Mouse (Mus musculus): ENCODE results near the gene Fgf10.

Gene Fgf10

GRCm38 (mm10) chr13:118669491-118669890, at the start of gene Fgf10:
Gene Fgf10, plus strand, starts transcription at chr13:118669791.
- no peak for DNase-seq (ENCODE audit: low read depth)

- DNase-seq (ENCODE audit: low read depth): no peak
Observed at GRCm38 (mm10) chr13:118629661-118630428, 39.7 kb upstream of the Fgf10 start.

GRCm38 (mm10) chr13:118631500-118631899, 38.1 kb upstream of the Fgf10 start:
- DNase-seq (ENCODE audit: low read depth): no peak

- no peak for DNase-seq (ENCODE audit: low read depth)
Observed at GRCm38 (mm10) chr13:118636047-118636446, 33.5 kb upstream of the Fgf10 start.

- no peak for DNase-seq (ENCODE audit: low read depth)
Observed at GRCm38 (mm10) chr13:118642585-118642984, 27.0 kb upstream of the Fgf10 start.

GRCm38 (mm10) chr13:118643138-118643537, 26.5 kb upstream of the Fgf10 start:
- DNase-seq (ENCODE audit: low read depth): no peak

- no peak for DNase-seq (ENCODE audit: low read depth)
Observed at GRCm38 (mm10) chr13:118656991-118657390, 12.6 kb upstream of the Fgf10 start.

- no peak for DNase-seq (ENCODE audit: low read depth)
Observed at GRCm38 (mm10) chr13:118658031-118658430, 11.6 kb upstream of the Fgf10 start.

GRCm38 (mm10) chr13:118658608-118659326, 10.8 kb upstream of the Fgf10 start:
- no peak for DNase-seq (ENCODE audit: low read depth)

GRCm38 (mm10) chr13:118661664-118662063, 7.9 kb upstream of the Fgf10 start:
- DNase-seq (ENCODE audit: low read depth): no peak

- DNase-seq (ENCODE audit: low read depth): no peak
Observed at GRCm38 (mm10) chr13:118664901-118665300, 4.7 kb upstream of the Fgf10 start.

- no peak for DNase-seq (ENCODE audit: low read depth)
Observed at GRCm38 (mm10) chr13:118679228-118679627, 9.6 kb downstream of the Fgf10 start.

GRCm38 (mm10) chr13:118693049-118693448, 23.5 kb downstream of the Fgf10 start:
- no peak for DNase-seq (ENCODE audit: low read depth)

- no peak for DNase-seq (ENCODE audit: low read depth)
Observed at GRCm38 (mm10) chr13:118695103-118695502, 25.5 kb downstream of the Fgf10 start.

GRCm38 (mm10) chr13:118703727-118704126, 34.1 kb downstream of the Fgf10 start:
- no peak for DNase-seq (ENCODE audit: low read depth)

GRCm38 (mm10) chr13:118705716-118706115, 36.1 kb downstream of the Fgf10 start:
- no peak for DNase-seq (ENCODE audit: low read depth)

GRCm38 (mm10) chr13:118709912-118710311, 40.3 kb downstream of the Fgf10 start:
- no peak for DNase-seq (ENCODE audit: low read depth)

- DNase-seq (ENCODE audit: low read depth): no peak
Observed at GRCm38 (mm10) chr13:118713626-118714150, 44.1 kb downstream of the Fgf10 start.

GRCm38 (mm10) chr13:118714284-118715065, 44.9 kb downstream of the Fgf10 start:
- DNase-seq (ENCODE audit: low read depth): no peak

- no peak for DNase-seq (ENCODE audit: low read depth)
Observed at GRCm38 (mm10) chr13:118715066-118716018, 45.8 kb downstream of the Fgf10 start.

- no peak for DNase-seq (ENCODE audit: low read depth)
Observed at GRCm38 (mm10) chr13:118716265-118716664, 46.7 kb downstream of the Fgf10 start.

All from c-Kit-positive CD71-negative TER-119-negative erythroid progenitor cells, embryonic 14.5 days (primary cell).